Mouse (Mus musculus): ENCODE results near the gene Gm3676. TPM values are rescaled to one million over a fixed set of nuclear protein-coding genes. Genes with fewer than 3 reads are reported as not detected.
"Not testable (repeated sequence)": the region's sequence is repeated elsewhere in the genome, so short reads cannot be mapped to it uniquely, and the experiment has no call there.

Gm3676 gene
- not detected in 2 replicates for polyA plus RNA-seq (2014; fragmentation: Nextera tagmentation; extraction: Ambion mirVana)

DNA sequence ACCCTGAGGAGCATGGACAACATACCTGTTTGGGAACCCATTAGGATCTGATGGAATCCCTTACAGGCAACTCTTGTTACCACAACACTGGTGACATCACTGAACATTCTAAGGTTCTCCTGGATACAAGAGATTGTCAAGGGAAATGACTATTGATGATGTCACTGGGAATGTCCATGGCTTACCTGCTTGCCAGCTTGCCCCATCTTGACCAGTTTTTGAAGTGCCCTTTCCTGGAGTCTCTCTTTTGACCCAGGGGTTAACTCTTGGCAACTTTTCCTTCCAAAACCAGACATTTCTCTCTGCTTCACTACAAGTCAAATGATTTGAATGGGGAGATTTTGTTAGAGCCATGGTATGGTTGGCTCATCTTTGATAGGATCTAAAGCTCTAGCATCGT is at the start of gene Gm3676:
Gm3676 (minus strand) TSS at position 101 of the 400 bp plus-strand sequence.
- DNase-seq (ENCODE audit: low spot score) = not testable (repeated sequence)

DNA sequence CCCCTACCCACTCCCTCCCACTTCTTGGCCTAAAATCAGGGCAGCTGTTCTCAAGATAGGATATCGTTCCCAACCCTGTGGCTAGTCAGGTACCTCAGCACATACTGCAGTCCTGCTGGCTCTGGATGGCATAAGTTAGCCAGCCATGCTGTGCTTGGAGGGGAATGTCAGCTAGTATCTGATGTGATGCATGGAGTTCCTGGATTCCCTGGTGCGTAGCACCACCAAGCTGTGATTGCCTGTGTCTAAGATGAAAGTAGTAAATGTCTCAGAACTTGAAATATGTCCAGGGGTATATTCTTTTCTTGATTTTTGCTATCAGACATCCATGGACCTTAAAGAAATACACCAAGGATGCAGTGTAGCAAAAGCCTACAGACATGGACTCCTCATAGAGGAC is 1.9 kb upstream of the Gm3676 start:
- not testable (repeated sequence) for H3K4me3 ChIP-seq (ENCODE audit: low read depth, low read length)

More for the DNA sequence above, at the start of gene Gm3676:
- no CpG with 5 or more reads among the region's 1 CpGs for WGBS
- H3K4me1 ChIP-seq (ENCODE audit: control insufficient read depth, insufficient read depth, low read length); H3K27me3 ChIP-seq (ENCODE audit: control insufficient read depth, insufficient read depth, low read length); H3K9me3 ChIP-seq (ENCODE audit: control insufficient read depth, low read length); H3K27ac ChIP-seq (replicated peaks; ENCODE audit: low read depth, low read length); H3K4me2 ChIP-seq (ENCODE audit: low read depth, severe bottlenecking); ATAC-seq (ENCODE audit: insufficient number of reproducible peaks, low FRiP score, low TSS enrichment, low read depth); H3K9ac ChIP-seq (ENCODE audit: low read length); H3K4me3 ChIP-seq (ENCODE audit: low read depth, low read length); H3K36me3 ChIP-seq (ENCODE audit: control insufficient read depth, insufficient read depth, low read length): not testable (repeated sequence)

DNA sequence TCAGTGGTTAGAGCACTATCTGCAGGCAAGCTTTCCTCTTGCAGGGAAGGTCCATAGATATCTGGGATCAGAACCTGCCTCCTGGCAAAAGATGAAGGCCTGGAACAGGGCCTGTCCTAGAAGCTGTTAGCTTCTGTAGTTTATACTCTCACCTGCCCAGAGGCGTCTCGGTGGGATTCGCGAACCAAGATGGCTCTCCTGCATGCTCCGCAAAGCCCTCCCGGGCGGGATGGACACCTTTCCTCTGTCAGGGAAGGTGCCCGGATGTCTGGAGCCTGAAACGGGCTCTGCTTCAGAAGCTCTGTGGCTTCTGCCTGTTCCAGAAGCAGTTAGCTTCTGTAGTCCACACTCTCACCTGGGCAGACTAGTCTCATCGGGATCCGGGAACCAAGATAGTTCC is 16.1 kb downstream of the Gm3676 start:
- not testable (repeated sequence) for DNase-seq (ENCODE audit: low spot score); H3K4me2 ChIP-seq (ENCODE audit: low read depth, severe bottlenecking); H3K27ac ChIP-seq (replicated peaks; ENCODE audit: low read depth, low read length); H3K9ac ChIP-seq (ENCODE audit: low read length); H3K36me3 ChIP-seq (ENCODE audit: control insufficient read depth, insufficient read depth, low read length); ATAC-seq (ENCODE audit: insufficient number of reproducible peaks, low FRiP score, low TSS enrichment, low read depth); H3K9me3 ChIP-seq (ENCODE audit: control insufficient read depth, low read length); H3K4me3 ChIP-seq (ENCODE audit: low read depth, low read length); H3K27me3 ChIP-seq (ENCODE audit: control insufficient read depth, insufficient read depth, low read length); H3K4me1 ChIP-seq (ENCODE audit: control insufficient read depth, insufficient read depth, low read length)
- 92% methylated on average over 9 of the region's 11 CpGs for WGBS

More for the DNA sequence above, 1.9 kb upstream of the Gm3676 start:
- DNase-seq (ENCODE audit: low spot score); H3K4me2 ChIP-seq (ENCODE audit: low read depth, severe bottlenecking); ATAC-seq (ENCODE audit: insufficient number of reproducible peaks, low FRiP score, low TSS enrichment, low read depth); H3K27me3 ChIP-seq (ENCODE audit: control insufficient read depth, insufficient read depth, low read length); H3K36me3 ChIP-seq (ENCODE audit: control insufficient read depth, insufficient read depth, low read length); H3K27ac ChIP-seq (replicated peaks; ENCODE audit: low read depth, low read length); H3K9me3 ChIP-seq (ENCODE audit: control insufficient read depth, low read length); H3K9ac ChIP-seq (ENCODE audit: low read length); H3K4me1 ChIP-seq (ENCODE audit: control insufficient read depth, insufficient read depth, low read length): not testable (repeated sequence)
- WGBS = 89% methylated on average over 2 of the region's 2 CpGs

DNA sequence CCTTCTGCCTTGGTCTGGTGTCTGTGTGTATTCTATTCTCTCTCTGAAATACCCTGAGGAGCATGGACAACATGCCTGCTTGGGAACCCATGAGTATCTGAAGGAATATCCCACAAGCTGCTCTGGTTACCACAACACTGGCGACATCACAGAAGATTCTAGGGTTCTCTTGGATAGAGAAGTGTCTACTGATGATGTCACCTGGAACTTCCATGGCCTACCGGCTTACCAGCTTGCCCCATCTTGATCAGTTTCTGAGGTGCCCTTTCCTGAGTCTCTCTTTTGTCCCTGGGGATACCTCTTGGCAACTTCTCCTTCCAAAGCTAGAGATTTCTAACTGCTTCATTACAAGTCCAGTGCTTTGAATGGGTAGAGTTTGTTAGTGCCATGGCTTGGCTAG is 21.8 kb downstream of the Gm3676 start, which contains the start of gene Gm3072:
Gm3072 (minus strand) TSS at position 101 of the 400 bp plus-strand sequence.
- H3K36me3 ChIP-seq (ENCODE audit: control insufficient read depth, insufficient read depth, low read length); DNase-seq (ENCODE audit: low spot score); ATAC-seq (ENCODE audit: insufficient number of reproducible peaks, low FRiP score, low TSS enrichment, low read depth); H3K4me1 ChIP-seq (ENCODE audit: control insufficient read depth, insufficient read depth, low read length); H3K9ac ChIP-seq (ENCODE audit: low read length); H3K4me2 ChIP-seq (ENCODE audit: low read depth, severe bottlenecking); H3K9me3 ChIP-seq (ENCODE audit: control insufficient read depth, low read length); H3K27ac ChIP-seq (replicated peaks; ENCODE audit: low read depth, low read length); H3K4me3 ChIP-seq (ENCODE audit: low read depth, low read length); H3K27me3 ChIP-seq (ENCODE audit: control insufficient read depth, insufficient read depth, low read length): not testable (repeated sequence)
- WGBS = 90% methylated on average over 1 of the region's 2 CpGs

DNA sequence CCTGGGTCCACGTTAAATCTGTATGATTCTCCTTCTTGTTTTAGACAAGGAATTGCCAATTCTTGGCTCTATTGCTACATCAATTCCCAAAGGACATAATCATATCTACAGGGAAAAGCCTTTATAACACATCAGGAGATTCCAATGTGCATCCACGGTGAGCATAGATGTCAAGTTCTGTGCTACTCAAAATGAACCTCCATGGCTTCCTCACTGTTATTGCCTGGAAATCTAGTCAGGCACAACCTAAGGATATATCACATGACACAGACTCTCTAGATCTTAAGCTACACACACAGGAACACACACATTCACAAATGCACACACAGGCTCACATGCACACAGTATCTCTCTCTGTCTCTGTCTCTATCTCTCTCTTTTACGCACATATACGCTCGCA is 23.8 kb downstream of the Gm3676 start:
- DNase-seq (ENCODE audit: low spot score); ATAC-seq (ENCODE audit: insufficient number of reproducible peaks, low FRiP score, low TSS enrichment, low read depth); H3K4me3 ChIP-seq (ENCODE audit: low read depth, low read length); H3K4me2 ChIP-seq (ENCODE audit: low read depth, severe bottlenecking); H3K27me3 ChIP-seq (ENCODE audit: control insufficient read depth, insufficient read depth, low read length); H3K9ac ChIP-seq (ENCODE audit: low read length); H3K9me3 ChIP-seq (ENCODE audit: control insufficient read depth, low read length); H3K27ac ChIP-seq (replicated peaks; ENCODE audit: low read depth, low read length); H3K4me1 ChIP-seq (ENCODE audit: control insufficient read depth, insufficient read depth, low read length); H3K36me3 ChIP-seq (ENCODE audit: control insufficient read depth, insufficient read depth, low read length): not testable (repeated sequence)
- WGBS = 98% methylated on average over 4 of the region's 5 CpGs

DNA sequence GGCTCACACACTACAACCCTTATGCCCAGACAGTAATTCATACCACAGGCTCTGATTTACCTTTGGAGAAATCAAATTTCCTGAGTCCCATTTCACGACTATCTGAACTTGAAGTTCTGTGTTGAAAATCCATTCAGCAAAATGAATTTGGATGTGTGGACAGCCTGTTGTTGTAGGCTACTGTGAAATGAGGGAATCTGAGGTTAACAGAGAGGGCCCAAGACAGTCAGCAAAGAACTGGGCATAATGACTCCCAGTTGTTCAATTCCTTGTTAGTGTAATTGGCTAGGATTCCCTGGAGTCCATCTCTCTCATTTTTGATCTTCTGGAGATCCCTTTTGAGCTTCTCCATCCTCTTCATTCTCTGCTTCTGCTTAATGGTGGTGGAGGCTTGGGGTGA is 35.6 kb downstream of the Gm3676 start:
- H3K9ac ChIP-seq (ENCODE audit: low read length); H3K36me3 ChIP-seq (ENCODE audit: control insufficient read depth, insufficient read depth, low read length); H3K4me3 ChIP-seq (ENCODE audit: low read depth, low read length); H3K4me1 ChIP-seq (ENCODE audit: control insufficient read depth, insufficient read depth, low read length); H3K27me3 ChIP-seq (ENCODE audit: control insufficient read depth, insufficient read depth, low read length); H3K27ac ChIP-seq (replicated peaks; ENCODE audit: low read depth, low read length); H3K9me3 ChIP-seq (ENCODE audit: control insufficient read depth, low read length); ATAC-seq (ENCODE audit: insufficient number of reproducible peaks, low FRiP score, low TSS enrichment, low read depth); DNase-seq (ENCODE audit: low spot score); H3K4me2 ChIP-seq (ENCODE audit: low read depth, severe bottlenecking): not testable (repeated sequence)
- 91% methylated on average over 1 of the region's 1 CpGs for WGBS

DNA sequence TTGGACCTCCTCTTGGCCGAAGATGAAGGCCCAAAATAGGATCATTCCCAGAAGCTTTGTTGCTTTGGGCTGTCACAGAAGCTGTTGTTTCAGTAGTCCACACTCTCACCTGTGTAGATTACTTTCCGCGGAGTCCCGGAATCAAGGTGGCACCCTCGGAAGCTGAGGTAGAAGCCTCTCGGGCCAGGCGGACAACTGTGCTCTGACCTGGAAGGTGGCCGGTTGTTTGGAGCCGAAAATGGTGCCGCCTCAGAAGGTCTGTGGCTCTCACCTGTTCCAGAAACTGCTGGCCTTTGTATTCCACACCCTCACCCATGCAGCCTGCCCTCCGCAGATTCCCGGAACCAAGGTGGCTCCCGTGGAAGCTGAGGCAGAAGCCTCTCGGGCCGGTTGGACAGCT is 45.4 kb downstream of the Gm3676 start:
- DNase-seq (ENCODE audit: low spot score); H3K4me3 ChIP-seq (ENCODE audit: low read depth, low read length); H3K4me1 ChIP-seq (ENCODE audit: control insufficient read depth, insufficient read depth, low read length); H3K4me2 ChIP-seq (ENCODE audit: low read depth, severe bottlenecking); H3K36me3 ChIP-seq (ENCODE audit: control insufficient read depth, insufficient read depth, low read length); H3K9ac ChIP-seq (ENCODE audit: low read length); H3K27me3 ChIP-seq (ENCODE audit: control insufficient read depth, insufficient read depth, low read length); H3K9me3 ChIP-seq (ENCODE audit: control insufficient read depth, low read length); ATAC-seq (ENCODE audit: insufficient number of reproducible peaks, low FRiP score, low TSS enrichment, low read depth); H3K27ac ChIP-seq (replicated peaks; ENCODE audit: low read depth, low read length): not testable (repeated sequence)
- WGBS = 90% methylated on average over 15 of the region's 15 CpGs

Other genes starting within 250 kb of the Gm3676 start
- gene Gm6482, start 238.2 kb downstream of the Gm3676 start, polyA plus RNA-seq (2014; fragmentation: Nextera tagmentation; extraction: Ambion mirVana) = not detected in 2 replicates
- not detected in 2 replicates for gene Gm7954, start 193.0 kb downstream of the Gm3676 start, polyA plus RNA-seq (2014; fragmentation: Nextera tagmentation; extraction: Ambion mirVana)
- not detected in 2 replicates for gene Gm3486, start 157.0 kb downstream of the Gm3676 start, polyA plus RNA-seq (2014; fragmentation: Nextera tagmentation; extraction: Ambion mirVana)
- not detected in 2 replicates for gene Gm7970, start 90.9 kb downstream of the Gm3676 start, polyA plus RNA-seq (2014; fragmentation: Nextera tagmentation; extraction: Ambion mirVana)
- gene 1700049E17Rik2, start 73.3 kb downstream of the Gm3676 start, polyA plus RNA-seq (2014; fragmentation: Nextera tagmentation; extraction: Ambion mirVana) = not detected in 2 replicates
- not detected in 2 replicates for gene Gm3072, start 21.9 kb downstream of the Gm3676 start, polyA plus RNA-seq (2014; fragmentation: Nextera tagmentation; extraction: Ambion mirVana)
- gene Gm8068, start 55.4 kb upstream of the Gm3676 start, polyA plus RNA-seq (2014; fragmentation: Nextera tagmentation; extraction: Ambion mirVana) = not detected in 2 replicates
- not detected in 2 replicates for gene Gm7929, start 104.1 kb upstream of the Gm3676 start, polyA plus RNA-seq (2014; fragmentation: Nextera tagmentation; extraction: Ambion mirVana)
- not detected in 2 replicates for gene Gm47189, start 126.0 kb upstream of the Gm3676 start, polyA plus RNA-seq (2014; fragmentation: Nextera tagmentation; extraction: Ambion mirVana)

All from limb, embryonic 11.5 days (tissue).